Mouse (Mus musculus): ENCODE measurements at regions not wholly inside any gene's neighbourhood (a gene's known extent, or its start where the extent isn't known, plus 50 kb on each side); places are given as distances from the start of the nearest gene placed in this dataset.

GRCm38 (mm10) chr5:35162607-35163006 is 57.0 kb upstream of the Lrpap1 start:
- DNase-seq (ENCODE audit: low spot score) = no peak

- DNase-seq (ENCODE audit: low spot score) = no peak
Measured at GRCm38 (mm10) chr5:35162120-35162519, 56.6 kb upstream of the Lrpap1 start.

GRCm38 (mm10) chr5:35160929-35161815 is 55.6 kb upstream of the Lrpap1 start:
- DNase-seq (ENCODE audit: low spot score) = peak; percentile 55

GRCm38 (mm10) chr5:35159854-35160253 is 54.3 kb upstream of the Lrpap1 start:
- no peak for DNase-seq (ENCODE audit: low spot score)

GRCm38 (mm10) chr5:35159178-35159661 is 53.7 kb upstream of the Lrpap1 start:
- no peak for DNase-seq (ENCODE audit: low spot score)

- peak; percentile 11 for DNase-seq (ENCODE audit: low spot score)
Measured at GRCm38 (mm10) chr5:35158346-35159047, 52.9 kb upstream of the Lrpap1 start.

GRCm38 (mm10) chr5:35156371-35156770 is 50.8 kb upstream of the Lrpap1 start:
- no peak for DNase-seq (ENCODE audit: low spot score)

GRCm38 (mm10) chr5:35155717-35156116 is 50.2 kb upstream of the Lrpap1 start:
- DNase-seq (ENCODE audit: low spot score) = no peak
